Mouse (Mus musculus) cerebellum, postnatal 14 days (tissue): ENCODE results near the gene Dpp6.
A peak's percentile ranks its signal among the peaks of the same experiment; 100 is the strongest.

ENCODE experiments used
- DNase-seq, 2 experiments: peaks; one replicate each; pipeline ENCODE4 v3.0.0; 2021; ENCODE audit warnings: mixed read lengths in 2 of 2

Gene Dpp6

GRCm38 (mm10) chr5:27685162-27685561 is 868.2 kb downstream of the Dpp6 start:
- DNase-seq = no peak

- DNase-seq = peak in 1 of 2 experiments; percentile 26
Measured at GRCm38 (mm10) chr5:27685923-27686322, 868.9 kb downstream of the Dpp6 start.

- no peak for DNase-seq
Measured at GRCm38 (mm10) chr5:27687311-27687710, 870.3 kb downstream of the Dpp6 start.

DNA sequence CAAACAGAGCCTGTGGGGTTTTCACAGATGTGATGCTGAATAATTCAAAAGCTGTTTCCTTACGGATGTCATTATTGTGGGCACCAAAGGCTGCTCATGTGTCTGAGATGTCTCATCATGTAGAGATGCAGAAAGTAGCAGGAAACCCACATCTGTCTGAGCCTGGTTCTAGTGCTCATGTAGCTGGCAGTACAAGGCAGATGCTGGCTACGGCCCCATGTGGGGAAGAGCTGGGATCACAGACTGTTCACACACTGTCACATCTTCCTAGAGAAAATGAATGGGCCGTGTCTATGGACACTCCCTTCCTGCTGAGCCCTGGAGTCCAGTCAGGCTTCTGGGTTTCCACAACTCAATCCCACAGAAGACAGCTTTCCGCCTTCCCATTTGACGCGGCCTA is 885.5 kb downstream of the Dpp6 start:
- DNase-seq = no peak

DNA sequence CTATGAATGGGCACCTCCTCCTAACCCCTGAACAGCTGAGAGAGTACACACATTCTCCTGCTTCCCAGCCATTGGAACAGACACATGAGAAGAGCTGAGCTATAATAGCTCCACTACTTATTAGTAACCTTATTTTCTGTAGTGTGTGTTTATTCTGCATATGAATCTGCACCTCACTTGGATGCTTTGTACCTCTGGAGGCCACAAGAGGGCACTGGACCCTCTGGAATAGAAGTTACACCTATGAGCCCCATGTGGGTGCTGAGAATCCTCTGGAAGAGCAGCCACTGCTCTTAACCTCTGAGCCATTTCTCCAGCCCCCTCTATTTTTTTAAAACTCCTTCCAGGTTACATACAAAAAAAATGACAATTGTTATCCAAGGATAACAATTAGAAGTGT is 888.0 kb downstream of the Dpp6 start:
- no peak for DNase-seq

DNA sequence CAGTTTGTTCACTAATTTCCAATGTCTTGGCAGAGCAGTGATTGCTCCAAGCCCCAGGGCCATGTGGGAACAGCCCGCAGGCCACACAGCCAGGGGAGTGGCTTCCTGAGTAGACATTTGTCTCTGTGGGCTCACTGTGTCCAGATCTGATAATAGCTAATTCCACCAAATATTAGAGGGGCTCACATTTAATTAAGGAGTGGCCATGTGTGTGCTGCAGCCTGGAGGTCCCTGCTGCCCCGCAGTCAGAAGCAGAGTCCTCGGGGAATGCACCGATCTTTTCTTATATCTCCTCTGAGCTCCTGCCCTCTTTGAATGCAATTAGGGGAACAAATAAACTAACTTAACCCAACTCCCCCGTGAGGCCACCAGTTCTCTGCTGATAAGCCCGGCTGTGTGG is 889.5 kb downstream of the Dpp6 start:
- DNase-seq = no peak

GRCm38 (mm10) chr5:27707283-27707682 is 890.3 kb downstream of the Dpp6 start:
- DNase-seq = no peak

- no peak for DNase-seq
Measured at GRCm38 (mm10) chr5:27708209-27708608, 891.2 kb downstream of the Dpp6 start.

GRCm38 (mm10) chr5:27711461-27712192 is 894.6 kb downstream of the Dpp6 start:
- DNase-seq = no peak

DNA sequence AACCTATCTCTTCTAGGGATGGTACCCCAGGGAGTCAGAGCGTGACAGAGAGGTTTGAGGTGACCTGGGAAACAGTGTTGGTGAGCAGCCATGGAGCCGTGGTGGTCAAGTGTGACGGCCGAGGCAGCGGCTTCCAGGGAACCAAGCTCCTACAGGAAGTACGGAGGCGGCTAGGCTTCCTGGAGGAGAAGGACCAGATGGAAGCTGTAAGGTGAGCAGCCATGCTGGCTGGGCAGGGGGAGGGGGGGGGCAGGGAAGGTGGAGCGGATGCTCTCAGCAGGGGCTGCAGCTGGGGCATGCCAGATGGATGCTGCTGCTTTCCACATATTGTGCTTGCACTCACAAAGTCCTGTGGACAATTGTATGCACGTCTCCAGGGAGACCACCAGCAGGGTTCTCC is 897.4 kb downstream of the Dpp6 start:
- DNase-seq = no peak

DNA sequence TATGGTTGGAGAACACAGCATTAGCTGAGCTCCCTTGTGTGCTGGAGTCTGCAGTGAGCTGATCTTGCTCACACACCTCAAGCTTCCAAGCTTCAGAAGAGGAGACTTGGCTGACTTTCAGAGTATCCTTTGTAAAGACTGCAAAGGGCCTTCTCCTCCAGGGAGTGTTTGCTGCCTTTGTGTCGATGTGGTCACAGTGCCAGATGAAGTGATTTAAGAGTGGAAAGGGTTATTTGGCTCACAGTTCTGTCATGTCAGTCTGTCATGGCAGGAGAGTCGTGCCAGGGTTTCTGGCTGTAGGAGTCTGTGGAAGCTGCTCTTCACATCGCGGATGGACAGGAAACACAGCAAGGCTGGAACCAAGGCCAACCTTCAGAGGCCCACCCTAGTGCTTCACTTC is 899.0 kb downstream of the Dpp6 start:
- no peak for DNase-seq

- peak; percentile 46 to 48 for DNase-seq
Measured at GRCm38 (mm10) chr5:27717301-27717700, 900.3 kb downstream of the Dpp6 start.

DNA sequence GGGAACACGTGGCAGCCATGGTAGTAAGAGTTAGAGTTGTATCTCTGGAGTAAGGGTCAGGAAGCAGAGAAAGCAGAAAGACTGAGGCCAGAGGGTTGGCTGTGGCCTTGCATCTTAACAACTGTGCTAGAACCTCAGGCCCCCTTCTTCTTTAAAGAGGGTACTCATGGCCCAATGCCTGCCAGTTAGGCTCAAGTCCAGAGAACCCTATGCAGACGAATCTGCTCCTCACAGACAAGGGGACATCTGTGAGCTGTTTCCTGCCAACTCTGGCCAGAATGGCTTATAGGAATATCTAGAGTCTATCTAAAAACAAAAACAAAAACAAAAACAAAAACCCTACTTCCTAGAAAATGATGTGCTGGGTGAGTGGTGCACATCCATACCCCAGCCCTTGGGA is 902.3 kb downstream of the Dpp6 start:
- DNase-seq = no peak

DNA sequence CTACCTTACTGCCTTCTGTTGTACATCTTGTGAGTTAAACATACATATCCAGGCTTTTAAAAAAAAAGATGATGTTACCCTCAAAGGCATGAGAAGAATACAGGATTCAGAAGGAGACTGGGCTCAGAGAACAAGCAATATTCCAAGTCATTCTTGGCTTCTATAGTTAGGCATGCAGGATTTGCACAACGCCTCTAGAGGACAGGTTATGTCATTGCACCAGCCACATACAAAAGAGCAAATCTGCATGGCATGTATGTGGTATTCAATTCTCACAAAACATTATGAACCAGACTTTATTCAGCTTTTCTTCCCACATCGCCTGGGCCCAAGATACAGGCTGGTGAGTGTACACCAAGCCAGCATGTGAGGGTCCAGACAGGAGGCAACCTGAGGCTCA is 907.5 kb downstream of the Dpp6 start:
- DNase-seq = no peak

- peak; percentile 59 to 73 for DNase-seq
Measured at GRCm38 (mm10) chr5:27730666-27731065, 913.7 kb downstream of the Dpp6 start.

DNA sequence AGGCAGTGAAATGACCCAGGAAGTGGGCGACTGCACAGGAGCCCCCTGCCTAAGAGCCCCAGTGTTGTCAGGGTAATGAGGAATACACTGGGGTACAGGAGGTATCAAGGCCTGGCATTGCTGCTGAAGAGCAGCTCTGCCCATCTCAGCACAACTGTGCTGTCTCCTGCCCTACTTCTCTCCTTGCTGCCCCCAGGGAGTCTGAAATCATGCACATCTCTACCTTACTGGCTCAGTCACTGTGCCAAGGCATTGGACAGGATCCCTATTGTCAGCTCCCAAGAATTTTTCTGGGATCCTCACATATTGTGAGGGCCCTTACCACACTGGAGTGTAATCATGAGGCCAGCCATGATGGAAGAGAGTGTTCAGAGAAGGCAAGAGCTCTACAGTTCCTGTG is 914.4 kb downstream of the Dpp6 start:
- DNase-seq = no peak

DNA sequence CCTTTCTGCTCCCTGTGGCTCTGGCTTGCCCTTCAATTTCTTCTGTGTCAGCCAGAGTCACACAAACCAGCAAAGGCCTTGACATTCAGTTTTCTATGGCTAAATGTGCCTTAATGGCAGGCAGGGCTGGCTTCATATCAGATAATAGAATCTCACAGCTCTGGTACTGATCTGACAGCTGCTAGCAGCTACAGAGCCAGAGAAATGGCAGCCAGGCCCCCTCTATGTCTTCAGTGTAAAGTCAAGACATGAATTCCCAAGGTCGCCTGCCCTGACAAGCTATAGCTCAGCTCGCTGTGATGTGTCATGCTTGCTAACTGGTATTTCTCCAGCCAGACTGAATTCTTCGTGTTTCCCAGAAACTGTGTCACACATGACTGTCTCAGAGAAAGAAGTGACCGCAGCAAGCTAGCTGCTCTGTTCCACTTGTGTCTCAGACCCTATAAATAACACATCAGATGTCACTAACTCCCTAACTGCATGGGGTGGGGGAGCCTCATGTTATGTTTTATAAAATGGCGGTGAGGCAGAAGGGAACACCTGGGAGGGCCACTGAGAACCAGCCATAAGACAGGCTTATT is 915.4 kb downstream of the Dpp6 start:
- DNase-seq = no peak

DNA sequence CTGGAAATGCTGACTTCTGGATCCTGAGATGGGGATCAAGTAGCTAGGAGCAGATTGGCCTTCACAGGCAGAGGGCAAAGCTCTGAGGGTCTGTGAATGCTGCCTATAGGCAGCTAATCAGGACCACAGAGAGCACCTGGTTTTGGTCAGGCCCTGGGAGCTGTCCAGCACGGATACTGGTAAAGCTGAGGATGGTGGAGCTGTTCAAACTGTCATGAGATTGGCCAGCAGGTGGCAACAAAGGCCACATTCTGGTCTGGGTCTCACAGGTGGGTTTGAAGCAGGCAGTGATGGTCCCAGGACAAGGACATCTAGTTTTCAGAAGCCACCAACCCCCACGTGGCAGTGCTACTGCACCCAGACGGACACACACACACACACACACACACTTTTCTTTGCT is 920.2 kb downstream of the Dpp6 start:
- DNase-seq = peak; percentile 54 to 71

DNA sequence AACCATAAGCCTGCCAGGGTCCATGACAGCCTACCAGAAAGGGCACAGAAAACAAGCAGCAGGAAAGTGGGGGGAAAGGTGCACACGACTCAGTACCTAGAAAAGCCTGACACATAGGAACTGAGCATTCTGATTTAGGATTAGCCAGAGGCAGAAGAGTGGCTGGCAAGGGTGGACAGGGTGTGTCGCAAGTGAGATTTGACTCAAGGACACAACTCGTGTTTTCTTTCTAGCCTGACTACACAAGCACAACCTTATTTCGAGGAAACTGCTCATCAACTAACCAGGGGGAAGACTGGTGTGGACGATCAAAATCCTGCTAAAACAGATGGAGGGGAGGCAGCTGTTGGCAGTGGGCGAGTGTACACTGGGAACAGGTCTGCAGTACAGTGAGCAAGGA is 922.2 kb downstream of the Dpp6 start:
- DNase-seq = no peak

DNA sequence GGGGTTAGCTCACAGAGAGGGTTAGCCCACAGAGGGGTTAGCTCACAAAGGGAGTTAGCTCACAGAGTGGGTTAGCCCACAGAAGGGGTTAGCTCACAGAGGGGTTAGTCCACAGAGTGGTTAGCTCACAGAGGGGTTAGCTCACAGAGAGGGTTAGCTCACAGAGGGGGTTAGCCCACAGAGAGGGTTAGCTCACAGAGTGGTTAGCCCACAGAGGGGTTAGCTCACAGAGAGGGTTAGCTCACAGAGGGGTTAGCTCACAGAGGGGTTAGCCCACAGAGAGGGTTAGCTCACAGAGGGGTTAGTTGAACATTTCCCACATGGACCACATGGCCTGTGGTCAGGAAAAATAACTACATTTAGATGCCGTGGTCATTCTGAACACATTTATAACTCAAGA is 927.9 kb downstream of the Dpp6 start:
- DNase-seq = no peak

- no peak for DNase-seq
Measured at GRCm38 (mm10) chr5:27765780-27766179, 948.8 kb downstream of the Dpp6 start.

- DNase-seq = peak; percentile 14 to 23
Measured at GRCm38 (mm10) chr5:27767948-27768347, 950.9 kb downstream of the Dpp6 start.
